Mouse (Mus musculus) adrenal gland, adult 18-20 months (tissue): ENCODE measurements around the gene Ifitm10. TPM values are rescaled to one million over a fixed set of nuclear protein-coding genes. Genes with fewer than 3 reads are reported as not detected.
A peak's percentile ranks its signal among the peaks of the same experiment; 100 is the strongest.
"Not testable (repeated sequence)": the region's sequence is repeated elsewhere in the genome, so short reads cannot be mapped to it uniquely, and the experiment has no call there.

ENCODE experiments used
- DNase-seq, 2 experiments: peaks; one replicate each; pipeline ENCODE4 v3.0.0; 2021 to 2022; ENCODE audit warnings: low spot score in 2 of 2
- long read RNA-seq, 2 experiments: library from polyadenylated mRNA; stranded (forward); transcript quantifications; one replicate each; pipeline ENCODE4 v2.0.0; 2021
- total RNA-seq, 2 experiments: library from RNA; stranded (reverse); gene quantifications; 1 replicate in 1 of 2; 2 replicates in 1 of 2; pipeline ENCODE4 v1.2.3; 2021

The Ifitm10 gene
- 1 to 10 TPM; 2.1 to 3.1 TPM for total RNA-seq
- long read RNA-seq, experiment 1, result 0 reads
- long read RNA-seq, experiment 2, partial matches to known transcripts, result 1 of 5 reads
- long read RNA-seq, experiment 2, other reads (novel, unspliced or antisense), result 2 of 5 reads

DNA sequence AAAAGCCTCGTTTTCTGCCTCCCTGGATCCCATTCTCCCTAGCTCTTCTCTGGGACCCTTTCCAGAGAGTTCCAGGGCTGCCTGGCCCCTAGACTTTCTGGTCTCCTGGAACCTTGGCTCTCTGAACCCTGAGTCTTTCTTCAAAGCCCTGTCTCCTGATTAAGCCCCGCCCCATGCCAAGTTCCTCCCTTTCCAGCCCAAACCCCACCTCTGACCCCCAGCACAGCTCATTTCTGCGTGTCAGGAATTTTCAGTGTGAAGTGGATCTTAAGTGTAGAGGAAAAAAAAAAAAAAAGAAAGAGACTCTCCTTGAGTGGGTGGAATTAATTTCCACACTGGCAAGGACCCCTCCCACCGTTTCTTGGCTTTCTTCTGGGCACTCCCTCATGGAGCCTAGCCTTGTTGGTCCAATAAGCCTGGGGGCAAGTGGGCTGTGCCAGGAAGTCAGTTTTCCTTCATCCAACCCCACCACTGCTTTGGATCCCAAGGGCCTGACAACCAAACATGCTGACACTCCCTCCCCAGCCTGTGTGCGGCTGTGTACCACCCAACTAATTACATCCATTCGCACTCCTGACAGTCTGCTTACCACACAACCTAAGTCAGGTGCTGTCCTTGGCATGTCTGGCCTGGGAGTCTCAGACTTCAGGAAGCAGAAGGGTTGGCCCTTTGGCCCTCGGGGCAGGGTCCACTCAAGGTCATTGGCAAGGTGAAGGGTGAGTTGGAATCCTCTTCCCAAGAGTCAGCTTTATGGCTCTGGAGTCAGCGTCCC lies at the start of gene Ifitm10:
Ifitm10 (minus strand) TSS at position 113 of the 772 bp plus-strand sequence.
- no peak for DNase-seq

DNA sequence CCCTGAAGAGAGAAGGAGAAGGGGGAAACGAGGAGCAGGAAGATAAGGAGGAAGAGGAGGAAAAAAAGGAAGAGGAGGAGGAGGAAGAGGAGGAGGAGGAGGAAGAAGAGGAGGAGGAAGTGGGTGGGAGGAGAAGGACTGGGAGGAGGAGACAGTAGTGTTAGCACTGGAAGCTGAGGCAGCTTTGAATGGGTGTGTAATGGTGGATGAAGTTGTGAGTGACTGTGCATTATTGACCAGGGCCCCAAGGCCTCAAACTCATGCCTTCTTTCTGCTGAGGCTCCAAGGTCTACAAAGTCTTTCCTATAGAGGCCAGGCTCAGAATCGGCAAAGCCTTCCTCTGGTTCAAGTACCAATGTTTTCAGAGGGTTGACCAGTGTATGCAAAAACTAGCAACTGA lies 48.3 kb upstream of the Ifitm10 start:
- no peak for DNase-seq

DNA sequence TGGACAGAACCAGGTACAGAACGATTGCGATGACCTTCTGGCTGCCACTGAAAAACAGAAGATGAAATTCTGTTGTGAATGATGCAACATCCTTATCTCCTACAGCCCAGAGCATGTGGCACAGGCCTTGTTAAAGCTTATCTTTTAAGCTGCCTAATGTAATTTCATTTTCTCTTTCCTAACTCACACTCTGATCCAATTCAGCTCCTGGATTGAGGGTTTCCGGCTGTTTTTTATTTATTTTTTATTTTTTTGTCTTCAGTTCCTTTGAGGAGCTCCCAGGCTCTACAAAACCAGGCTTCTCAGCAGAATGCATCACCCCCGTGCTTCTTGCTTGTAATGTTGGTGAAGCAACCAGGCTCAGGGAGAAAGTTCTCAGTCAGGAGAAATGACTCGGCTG lies 46.3 kb upstream of the Ifitm10 start:
- DNase-seq, result no peak

DNA sequence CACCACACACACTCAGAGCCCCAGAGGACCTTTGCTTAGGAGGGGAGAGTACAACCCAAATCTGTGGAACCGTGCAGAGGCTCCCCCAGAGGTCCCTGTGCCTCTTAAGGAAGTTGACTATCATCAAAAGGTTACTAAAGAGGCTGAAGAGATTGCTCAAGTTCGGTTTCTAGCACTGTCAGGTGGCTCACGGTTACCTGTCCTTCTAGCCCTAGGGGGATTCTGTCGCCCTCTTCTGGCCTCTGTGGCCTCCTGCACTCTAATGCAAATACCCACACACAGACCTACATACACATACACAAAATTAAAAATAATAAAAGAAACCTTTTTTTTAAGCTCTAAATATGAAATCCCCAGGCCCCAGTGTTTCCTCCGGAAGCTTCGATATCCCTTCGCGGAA lies 45.1 kb upstream of the Ifitm10 start:
- DNase-seq, result no peak

DNA sequence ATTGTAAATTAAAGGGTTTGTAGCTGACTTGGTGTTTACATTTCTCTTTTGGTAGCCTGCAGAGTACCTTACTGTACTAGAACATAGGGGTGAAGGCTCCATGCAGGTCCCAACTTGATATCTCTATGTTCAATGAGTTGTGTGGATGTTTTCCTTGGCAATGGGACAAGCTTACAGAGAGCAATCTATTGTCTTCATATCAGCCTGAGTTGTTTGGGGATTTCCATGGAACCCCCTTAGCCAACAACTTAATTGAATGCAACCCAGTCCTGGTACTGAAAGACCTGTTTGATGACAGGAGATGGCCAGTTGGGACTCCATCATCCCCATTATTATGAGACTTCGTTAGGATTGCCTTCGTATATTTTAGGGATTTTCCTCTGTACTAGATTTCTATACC lies 44.5 kb upstream of the Ifitm10 start:
- DNase-seq, result no peak

DNA sequence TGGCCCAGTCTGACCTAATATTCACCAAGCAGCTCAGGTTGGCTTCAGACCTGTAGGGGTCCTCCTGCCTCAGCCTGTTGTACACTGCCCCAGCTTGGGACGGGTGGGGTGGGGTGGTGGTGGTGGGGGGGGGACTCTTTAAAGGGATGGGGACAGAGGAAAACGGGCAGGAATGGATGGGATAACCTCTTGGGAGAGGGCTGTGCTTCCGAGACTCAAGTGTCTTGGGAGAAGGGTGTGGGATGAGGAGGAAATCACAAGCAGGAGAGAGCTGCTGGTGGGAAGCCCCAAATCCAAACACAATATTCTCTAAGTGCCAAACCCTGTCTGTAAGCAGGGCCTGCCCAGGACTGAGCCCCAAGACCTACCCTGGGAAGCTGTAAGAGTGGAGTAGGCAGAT lies 42.7 kb upstream of the Ifitm10 start:
- no peak for DNase-seq

DNA sequence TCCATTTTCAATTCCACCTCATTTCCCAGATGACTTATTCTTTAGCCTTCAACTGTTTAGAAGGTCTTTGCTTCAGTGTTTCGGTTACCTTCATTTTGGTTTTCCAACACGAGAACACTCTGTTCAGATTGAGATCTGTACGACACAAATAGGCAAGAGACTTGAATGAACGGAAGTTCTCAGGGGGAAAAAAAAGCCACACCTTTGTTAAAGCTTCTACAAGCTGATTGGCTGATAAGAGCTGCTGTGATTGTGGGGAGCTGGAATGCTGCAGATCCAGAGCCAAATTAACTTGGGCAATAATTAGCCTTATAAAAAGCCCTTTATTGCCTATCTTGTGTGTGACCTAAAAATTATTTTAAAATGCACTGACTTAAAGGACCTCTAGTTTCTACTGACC lies 41.8 kb upstream of the Ifitm10 start:
- DNase-seq, result no peak

DNA sequence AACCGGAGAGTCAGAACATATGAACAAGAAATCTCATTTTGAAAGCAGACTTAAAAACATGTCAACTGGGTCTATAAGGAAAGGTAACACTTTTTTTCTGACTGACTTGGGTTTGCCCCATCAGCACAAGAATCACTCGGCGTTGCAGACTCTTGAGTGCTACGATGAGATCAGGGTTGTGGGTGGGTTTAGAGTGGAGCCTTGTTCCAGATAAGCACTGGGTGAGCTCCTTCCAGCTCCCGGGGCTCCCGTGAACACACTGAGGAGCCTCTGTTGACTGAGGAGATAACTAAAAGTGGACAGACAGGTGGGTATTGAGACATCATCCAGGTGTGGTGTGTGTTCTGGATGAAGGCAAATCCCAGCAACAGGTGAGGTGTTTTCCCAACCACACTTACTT lies 39.7 kb upstream of the Ifitm10 start:
- no peak for DNase-seq

DNA sequence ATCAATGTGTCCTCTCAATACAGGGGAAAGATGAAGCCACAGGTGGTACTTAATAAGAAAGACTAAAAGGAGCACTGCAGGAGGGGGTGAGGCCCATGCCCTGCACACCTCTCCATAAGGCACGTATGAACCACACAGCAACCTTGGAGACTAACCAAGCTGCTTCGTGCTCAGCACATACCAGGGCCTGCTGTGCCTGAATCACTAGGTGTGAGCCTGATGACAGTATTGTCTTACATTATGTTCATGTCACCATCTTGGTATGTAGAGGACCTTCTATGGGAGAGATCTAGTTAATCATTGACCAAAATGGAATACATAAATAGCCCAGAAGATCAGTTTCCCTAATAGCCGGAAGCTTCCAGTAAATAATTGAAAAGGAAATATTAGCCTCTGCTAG lies 36.0 kb upstream of the Ifitm10 start:
- DNase-seq, result no peak

DNA sequence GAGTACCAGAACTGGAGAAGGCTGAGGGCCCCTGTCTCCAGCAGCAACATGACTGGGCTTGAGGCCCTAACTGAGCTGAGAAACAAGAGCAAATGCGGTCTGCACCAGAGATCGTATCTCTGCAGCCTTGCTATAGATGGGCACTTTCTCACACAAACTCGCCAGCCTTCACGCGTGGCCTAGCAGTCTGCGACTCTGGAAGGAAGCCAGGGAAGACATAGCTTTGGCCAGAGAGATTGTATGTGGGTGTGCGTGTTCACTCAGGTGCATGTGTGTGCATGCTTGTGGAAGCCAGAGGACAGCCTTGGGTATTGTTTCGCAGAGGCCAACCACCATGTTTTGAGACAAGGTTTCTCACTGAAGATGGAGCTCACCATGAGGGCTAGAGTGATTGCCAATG lies 35.1 kb upstream of the Ifitm10 start:
- DNase-seq, result no peak

DNA sequence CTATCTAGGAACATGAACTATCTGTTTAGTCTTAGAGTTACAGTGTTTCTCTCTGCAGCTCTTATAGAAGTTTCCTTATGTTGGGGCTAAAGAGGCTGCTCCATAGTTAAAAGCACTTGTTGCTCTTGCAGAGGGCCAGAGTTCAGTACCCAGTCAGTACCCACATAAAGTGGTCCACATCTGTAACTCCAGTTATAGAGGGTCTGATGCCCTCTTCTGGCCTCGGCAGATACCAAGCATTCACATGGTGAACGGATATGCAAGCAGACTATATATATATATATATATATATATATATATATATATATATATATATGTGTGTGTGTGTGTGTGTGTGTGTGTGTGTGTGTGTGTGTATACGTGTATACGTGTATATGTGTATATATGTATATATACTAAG lies 34.4 kb upstream of the Ifitm10 start:
- no peak for DNase-seq

DNA sequence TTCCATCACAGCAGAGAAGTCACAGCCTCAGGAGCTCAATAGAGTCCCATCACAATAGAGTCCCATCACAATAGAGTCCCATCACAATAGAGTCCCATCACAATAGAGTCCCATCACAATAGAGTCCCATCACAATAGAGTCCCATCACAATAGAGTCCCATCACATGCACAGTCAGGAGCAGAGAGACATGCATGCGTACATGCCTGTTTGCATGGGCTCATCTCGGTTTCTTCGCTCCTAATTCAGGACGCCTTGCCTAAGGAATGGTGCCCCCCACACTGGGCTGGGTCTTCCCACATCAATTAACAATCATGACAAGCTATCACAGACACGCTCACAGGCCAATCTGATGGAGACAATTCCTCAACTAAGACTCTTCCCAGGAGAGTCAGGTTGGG lies 31.6 kb upstream of the Ifitm10 start:
- not testable (repeated sequence) for DNase-seq

DNA sequence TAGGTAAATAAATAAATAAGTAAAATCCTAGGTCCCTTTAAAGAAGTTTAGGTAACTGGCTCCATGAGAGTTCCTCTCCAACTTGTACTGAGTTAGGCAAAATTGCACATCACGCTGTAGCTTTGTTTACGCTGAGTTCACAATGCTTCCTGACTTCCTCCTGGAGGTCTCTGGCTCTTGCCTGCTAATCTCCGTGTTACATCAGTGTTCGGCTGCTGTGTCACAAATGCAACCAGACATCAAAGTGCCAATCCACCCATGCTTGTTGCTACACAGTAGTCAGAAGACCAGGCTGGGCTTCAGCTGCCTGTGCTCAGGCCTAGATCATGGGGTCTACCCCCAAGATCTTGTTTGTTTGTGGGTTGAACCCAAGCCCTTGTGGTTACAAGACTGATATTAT lies 30.0 kb upstream of the Ifitm10 start:
- no peak for DNase-seq

DNA sequence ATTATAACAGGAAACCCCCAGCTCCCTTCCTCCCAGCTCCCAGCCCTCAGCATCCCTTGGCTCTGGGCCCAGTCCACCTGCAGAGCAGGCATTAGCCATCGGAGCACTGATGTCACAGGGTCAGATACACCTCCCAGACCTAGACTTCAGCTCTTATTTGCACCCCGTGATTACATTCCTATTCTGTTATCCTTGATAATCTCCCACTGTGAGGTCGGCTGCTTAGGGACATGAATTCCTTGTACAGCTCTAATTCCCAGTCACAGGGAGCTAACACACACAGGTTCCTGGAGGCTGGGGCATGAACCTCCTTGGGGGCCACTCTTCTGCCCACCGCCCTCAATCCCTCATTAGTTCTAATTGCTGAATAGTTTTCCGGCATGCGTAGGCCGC lies 27.2 kb upstream of the Ifitm10 start:
- DNase-seq, result no peak

DNA sequence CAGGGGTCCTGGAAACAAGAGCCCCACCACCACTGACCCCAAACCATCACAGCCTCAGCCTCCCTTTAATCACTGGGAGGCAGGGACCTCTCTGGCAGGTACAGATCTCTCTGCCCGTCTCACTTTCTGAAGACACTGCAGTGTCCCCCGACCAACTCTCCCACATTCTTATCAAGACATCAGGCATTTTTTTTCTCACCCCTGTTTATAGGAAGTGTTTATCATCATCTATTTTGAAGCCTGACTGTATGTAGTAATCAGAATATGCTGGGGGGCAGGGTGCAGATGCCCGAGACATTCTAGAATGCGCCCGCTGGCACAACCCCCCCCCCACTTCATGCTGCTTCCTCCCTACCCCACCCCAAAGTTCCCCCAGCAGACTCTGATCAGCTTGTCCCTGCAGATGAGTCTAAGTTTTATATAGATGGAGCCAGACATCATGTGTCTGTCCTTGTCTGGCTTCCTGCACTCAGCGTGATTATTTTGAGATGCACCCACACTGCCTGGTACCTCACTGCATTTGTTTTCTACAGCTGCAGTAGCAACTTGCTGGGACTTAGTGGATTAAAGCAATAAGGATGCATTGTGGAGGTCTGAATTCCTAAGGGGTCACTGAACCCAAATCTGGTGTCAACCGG lies 26.7 kb upstream of the Ifitm10 start:
- no peak for DNase-seq

DNA sequence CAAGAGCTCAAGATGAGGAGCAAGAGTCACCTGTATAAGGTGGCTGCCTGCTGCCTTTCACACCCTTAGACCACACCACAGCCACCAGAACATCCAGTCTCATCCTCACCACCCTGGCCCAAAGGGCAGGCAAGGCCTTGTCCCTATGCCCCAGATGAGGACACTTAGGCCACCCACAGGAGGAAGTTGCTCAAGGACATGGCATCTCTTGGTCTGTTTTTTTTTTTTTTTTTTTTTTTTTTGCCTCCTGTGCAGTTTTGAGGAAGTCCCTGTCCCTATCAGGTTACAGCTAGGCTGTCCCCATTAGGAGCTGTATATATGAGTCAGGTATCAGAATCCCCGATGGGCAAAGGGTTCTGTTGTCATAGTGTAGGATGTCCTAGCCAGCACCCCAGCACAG lies 25.7 kb upstream of the Ifitm10 start:
- no peak for DNase-seq

DNA sequence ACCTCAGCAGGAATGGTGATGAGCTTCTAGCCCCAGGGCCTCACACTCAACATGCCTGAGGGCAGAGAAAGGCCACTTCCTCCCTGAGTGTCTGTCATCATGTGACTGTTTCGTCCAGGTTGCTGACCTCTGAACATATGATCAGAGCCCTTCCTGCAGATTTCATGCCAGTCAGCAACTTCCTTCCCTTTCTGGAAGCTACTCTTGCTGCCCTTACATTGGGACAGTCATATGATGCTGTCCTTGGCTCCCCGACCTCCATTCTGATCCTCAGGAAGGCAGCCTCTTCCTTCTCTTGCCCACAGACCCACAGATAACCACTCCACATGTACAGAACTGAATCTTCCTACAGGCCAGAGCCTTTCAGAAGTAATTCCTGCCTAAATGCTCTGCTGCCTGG lies 24.5 kb upstream of the Ifitm10 start:
- no peak for DNase-seq

DNA sequence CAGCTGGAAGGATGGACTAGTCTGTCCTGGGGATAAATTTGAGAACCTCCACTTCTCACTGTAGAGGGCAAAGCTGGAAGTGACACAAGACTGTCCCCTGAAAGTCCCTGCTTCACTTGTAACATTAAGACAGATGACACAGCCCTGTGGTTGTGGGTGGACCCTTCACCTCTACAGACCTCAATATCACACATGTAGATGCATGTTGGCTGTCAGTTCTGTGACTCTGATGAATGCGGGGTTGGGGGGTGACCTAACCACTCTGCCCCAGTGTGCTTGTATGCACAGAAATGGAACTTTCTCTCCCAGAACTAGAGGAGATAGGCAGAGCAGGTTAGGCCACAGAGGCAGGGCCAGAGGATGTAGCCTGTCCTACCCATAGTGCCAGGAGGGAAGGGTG lies 23.1 kb upstream of the Ifitm10 start:
- no peak for DNase-seq

DNA sequence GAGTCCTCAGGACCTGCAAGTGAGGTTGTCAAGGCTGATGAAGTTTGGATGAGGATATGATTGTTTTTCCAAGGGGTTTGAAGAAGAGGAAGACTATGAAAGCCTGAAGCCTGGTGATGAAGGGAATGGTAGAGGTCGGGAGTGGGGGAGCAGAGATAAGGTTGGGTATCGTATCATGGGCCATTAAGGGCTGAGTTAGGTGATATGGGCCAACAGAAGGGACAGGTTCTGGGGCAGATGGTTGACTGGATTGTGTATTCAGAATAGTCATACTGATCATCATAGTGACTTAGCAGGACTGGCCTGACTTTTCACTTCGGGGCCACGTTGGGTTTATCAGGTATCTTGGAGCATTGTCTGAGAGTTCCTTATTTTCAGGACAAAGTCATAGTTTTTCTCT lies 21.9 kb upstream of the Ifitm10 start:
- DNase-seq, result no peak

DNA sequence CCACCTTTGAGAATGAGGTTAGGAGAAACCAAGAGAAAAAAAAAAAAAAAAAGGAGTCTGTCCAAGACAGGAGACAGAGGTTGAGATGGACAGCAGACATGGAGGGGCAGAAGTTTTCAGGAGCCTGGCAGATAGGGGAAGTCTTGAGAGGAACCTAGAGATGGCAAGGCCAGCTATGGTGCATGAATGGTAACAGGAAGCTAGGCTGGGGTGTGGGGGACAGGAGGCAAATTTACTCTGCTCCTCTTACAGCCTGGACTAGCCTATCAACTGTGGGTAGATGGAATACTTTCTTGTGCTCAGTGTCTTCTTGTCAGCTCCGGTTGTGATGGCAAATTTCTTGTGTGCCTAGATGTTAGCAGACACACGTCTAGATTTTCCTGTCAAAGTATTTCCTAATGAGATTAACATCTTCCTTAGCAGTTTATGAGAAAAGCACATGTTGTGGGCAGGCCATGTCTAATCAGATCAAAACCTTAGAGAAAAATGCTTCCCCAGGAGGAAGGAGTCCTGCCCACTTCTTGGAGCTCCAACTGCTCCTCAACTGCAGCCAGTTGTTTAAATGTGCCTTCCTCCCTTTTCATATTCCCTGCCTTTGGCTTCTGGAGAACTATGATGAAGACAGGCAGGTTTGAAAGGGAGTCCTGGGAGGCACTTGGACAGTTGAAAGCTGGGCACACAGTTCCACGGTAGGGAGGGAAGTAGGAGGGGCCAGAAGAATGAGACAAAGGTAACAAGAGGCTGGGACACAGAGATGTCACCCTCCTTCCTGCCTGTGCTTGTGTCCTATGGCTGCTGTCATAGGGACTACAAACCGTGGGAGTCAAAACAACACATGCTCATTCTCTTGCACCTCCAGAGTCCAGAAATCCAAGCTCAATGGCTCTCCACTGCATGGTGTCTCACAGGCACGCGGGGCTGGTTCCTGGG lies 21.0 kb upstream of the Ifitm10 start:
- no peak for DNase-seq

DNA sequence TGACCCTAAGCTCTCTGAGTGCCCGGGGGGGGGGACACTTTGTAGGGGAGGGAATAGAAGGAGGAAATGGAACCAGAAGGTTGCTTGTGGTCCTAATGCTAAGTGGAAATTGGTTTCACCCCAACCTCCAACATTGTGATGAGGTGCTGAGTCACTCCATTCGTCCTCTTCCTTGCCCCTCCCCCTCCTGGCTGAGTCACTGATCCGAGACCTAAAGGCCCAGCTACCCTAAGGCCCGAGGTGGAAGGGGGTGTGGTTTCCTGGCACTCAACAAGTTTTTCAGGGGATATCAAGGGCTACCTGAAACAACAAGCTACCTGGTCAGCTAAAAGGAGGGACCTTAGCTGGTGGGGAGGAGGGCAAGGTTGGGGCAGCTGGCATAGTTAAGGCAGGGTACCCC lies 19.6 kb upstream of the Ifitm10 start:
- DNase-seq, result peak; percentile 64 to 79

DNA sequence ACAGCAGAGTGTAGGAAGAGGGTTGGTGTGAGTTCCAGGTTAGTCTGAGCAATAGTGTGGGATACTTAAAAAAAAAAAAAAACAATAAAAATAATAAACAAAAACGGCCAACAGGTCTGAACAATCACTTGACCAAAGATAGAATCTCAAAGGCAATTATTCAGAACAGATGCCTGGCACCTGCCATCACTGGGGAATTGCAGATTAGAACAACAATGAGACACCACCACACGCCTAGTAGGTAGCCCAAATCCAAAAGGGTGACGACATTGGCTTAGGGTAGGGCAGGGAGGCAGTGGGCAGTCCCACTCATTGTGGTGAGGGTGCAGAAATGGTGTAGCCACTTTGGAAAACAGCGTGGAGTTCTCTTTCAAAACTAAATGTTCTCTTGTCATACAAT lies 18.1 kb upstream of the Ifitm10 start:
- DNase-seq, result no peak
